Mouse (Mus musculus) thymus, adult 2 months (tissue): ENCODE data around the gene Atg4b.

Experiments
- CTCF ChIP-seq: fragments of 200-500 bp; IDR thresholded peaks from 2 replicates; pipeline ENCODE4 v1.5.1; 2012; ENCODE audit warnings: mild to moderate bottlenecking, control low read depth, low read length, moderate library complexity, borderline replicate concordance; ENCODE audit not compliant: control insufficient read depth, poor library complexity, insufficient read depth; ENCODE audit errors: extremely low read depth
- POLR2A ChIP-seq: fragments of 200-500 bp; IDR thresholded peaks from 2 replicates; pipeline ENCODE4 v1.6.1; 2012; ENCODE audit warnings: mild to moderate bottlenecking, low read length, control low read depth, moderate library complexity; ENCODE audit not compliant: control insufficient read depth, poor library complexity, insufficient read depth; ENCODE audit errors: extremely low read depth

- TF ChIP-seq POLR2A (no peak), CTCF (no peak)
Observed at GRCm38 (mm10) chr1:93817823-93818532, 66.7 kb downstream of the Atg4b start.
